Mouse (Mus musculus) kidney, adult 2 months (tissue): ENCODE measurements around the gene Stra6. TPM values are rescaled to one million over a fixed set of nuclear protein-coding genes. Genes with fewer than 3 reads are reported as not detected.
A peak's percentile ranks its signal among the peaks of the same experiment; 100 is the strongest.

Source experiments
- DNase-seq: peaks from one replicate; pipeline ENCODE4 v3.0.0; 2021
- H3K27ac ChIP-seq: fragments of 200-500 bp; 2 replicates; pipeline ENCODE4 v1.5.1; 2012; ENCODE audit warnings: low read depth, low read length, control low read depth, inconsistent platforms; ENCODE audit not compliant: insufficient read depth
- H3K27me3 ChIP-seq: fragments of 200-500 bp; replicated peaks from 2 replicates; pipeline ENCODE4 v1.6.1; 2012; ENCODE audit warnings: mild to moderate bottlenecking, moderate library complexity, low read length, inconsistent platforms; ENCODE audit not compliant: control insufficient read depth, insufficient read depth
- H3K36me3 ChIP-seq: fragments of 200-500 bp; 2 replicates; pipeline ENCODE4 v1.6.1; 2012; ENCODE audit warnings: mild to moderate bottlenecking, moderate library complexity, low read length, inconsistent platforms; ENCODE audit not compliant: control insufficient read depth, insufficient read depth
- H3K4me1 ChIP-seq: fragments of 200-500 bp; 2 replicates; pipeline ENCODE4 v1.6.1; 2011; ENCODE audit warnings: low read length; ENCODE audit not compliant: control insufficient read depth, insufficient read depth
- H3K4me3 ChIP-seq: fragments of 200-500 bp; 2 replicates; pipeline ENCODE4 v1.5.1; 2011; ENCODE audit warnings: mild to moderate bottlenecking, low read depth, low read length, control low read depth; ENCODE audit not compliant: insufficient read depth
- CTCF ChIP-seq: fragments of 200-500 bp; conservative IDR thresholded peaks from 2 replicates; pipeline ENCODE4 v1.5.1; 2011; ENCODE audit warnings: low read depth, mild to moderate bottlenecking, control low read depth, low read length, moderate library complexity, mixed read lengths; ENCODE audit not compliant: insufficient read depth, insufficient read length
- POLR2A ChIP-seq: fragments of 200-500 bp; IDR thresholded peaks from one replicate; pipeline ENCODE4 v1.6.1; 2011; ENCODE audit warnings: low read depth, low read length, control low read depth
- WGBS: fragments of 180-500 bp; shearing (Covaris S2); methylation state at CpG from one replicate; pipeline ENCODE4 v1.1.7; 2018; 5-methylcytosine and 5-hydroxymethylcytosine counted together
- polyA plus RNA-seq: library from polyadenylated mRNA; depleted of rRNA; stranded (reverse); fragments of >200 nt; gene quantifications from 2 replicates; pipeline ENCODE4 v1.2.3, GENCODE M21; 2012

Stra6 gene
- polyA plus RNA-seq, 1 experiment: 15.4 TPM

- TF ChIP-seq POLR2A (no peak), CTCF (no peak)
- Histone ChIP-seq H3K27ac (no peak overlapping the region), H3K4me3 (no peak overlapping the region), H3K4me1 (no peaks in the 10 kb centered on the region), H3K27me3 (peaks cover 2% of the 10 kb centered on the region; the same call in 1 of the 2 replicates), H3K36me3 (no peaks in the 10 kb centered on the region)
- WGBS: 15% methylated on average over 23 of the region's 23 CpGs
- DNase-seq: peak; percentile 29
Measured at GRCm38 (mm10) chr9:58060677-58061667, 2.6 kb upstream of the Stra6 start.

DNA sequence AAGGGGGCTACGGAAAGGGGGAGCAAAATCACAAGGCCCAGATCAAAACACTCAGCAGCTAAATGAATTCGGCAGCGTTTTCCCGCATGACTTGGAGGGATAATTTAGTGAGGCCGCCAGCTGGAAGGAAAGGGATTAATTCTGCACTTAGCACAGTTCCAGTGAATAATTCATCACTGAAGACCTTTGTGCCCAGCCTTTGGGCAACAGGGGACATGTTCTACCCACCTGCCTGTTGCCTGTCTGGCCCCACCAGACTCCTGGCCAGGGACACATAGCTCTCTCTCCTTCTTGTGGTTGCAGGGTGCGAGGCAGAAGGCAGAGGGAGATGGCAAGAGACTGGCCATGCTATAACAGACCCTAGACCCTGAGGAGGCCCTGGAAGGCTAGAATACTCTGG lies 1.9 kb downstream of the Stra6 start:
- Histone ChIP-seq H3K27me3 (peaks cover 2% of the 10 kb centered on the region; the same call in 1 of the 2 replicates), H3K4me3 (no peak overlapping the region), H3K36me3 (no peaks in the 10 kb centered on the region), H3K27ac (no peak overlapping the region), H3K4me1 (no peaks in the 10 kb centered on the region)
- TF ChIP-seq CTCF (no peak), POLR2A (no peak)
- WGBS: 35% methylated on average over 6 of the region's 6 CpGs
- peak; percentile 23 for DNase-seq

DNA sequence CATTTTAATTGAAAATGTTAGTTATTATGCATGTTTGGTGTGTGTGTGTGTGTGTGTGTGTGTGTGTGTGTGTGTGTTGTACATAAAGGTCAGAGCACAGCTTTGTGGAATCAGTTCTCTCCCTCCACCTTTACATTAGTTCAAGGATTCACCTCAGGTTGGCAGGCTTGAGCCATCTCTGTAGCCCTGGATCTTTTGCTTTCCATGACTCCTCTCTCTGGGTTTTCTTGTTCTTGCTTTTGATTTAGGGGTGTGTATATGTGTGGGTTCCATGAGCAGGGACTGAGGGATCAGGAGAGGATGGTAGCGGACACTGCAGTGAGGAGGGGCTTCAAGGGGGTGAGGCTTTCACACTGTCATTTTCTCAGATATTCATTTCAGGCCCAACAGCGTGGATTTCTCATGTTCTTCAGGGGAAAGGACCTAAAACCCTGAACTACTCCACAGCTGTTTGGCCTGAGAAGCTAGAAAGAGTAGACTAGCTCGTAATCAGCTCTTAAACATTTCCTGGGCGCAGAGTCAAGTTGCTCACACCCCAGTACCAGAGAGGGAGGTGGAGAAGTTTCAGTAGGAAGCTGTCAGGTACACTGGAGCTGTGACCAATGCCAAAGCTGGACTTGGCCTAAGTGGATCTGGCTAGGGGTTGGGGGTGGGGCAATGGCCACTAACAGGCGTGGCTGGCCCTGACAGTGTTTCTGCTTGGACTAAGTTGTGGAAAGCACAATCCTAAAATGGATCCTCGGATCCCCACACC lies 2.6 kb downstream of the Stra6 start:
- Histone ChIP-seq H3K4me1 (no peaks in the 10 kb centered on the region), H3K27me3 (no peaks in the 10 kb centered on the region), H3K4me3 (no peak overlapping the region), H3K27ac (no peak overlapping the region), H3K36me3 (no peaks in the 10 kb centered on the region)
- no peak for TF ChIP-seq POLR2A
- no peak for TF ChIP-seq CTCF
- DNase-seq: no peak
- WGBS: 78% methylated on average over 6 of the region's 6 CpGs

DNA sequence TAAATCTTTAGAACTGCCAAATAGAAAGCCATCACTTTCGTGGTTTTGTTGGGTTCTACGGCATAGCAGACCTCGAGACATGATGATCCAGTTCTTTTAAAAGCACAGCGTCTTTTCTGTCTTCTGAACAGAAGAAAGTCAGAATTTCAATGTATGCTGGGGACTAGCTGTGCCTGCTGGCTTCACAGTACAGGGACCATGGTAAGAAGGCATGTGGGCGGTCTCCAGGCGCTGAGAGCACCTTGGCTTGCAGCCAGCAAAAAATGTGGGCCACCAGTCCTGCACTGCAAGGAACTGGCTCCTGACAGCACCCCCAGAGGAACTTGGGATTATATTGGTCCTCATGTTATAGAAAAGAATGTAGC lies 3.1 kb downstream of the Stra6 start:
- 73% methylated on average over 6 of the region's 6 CpGs for WGBS
- DNase-seq: no peak
- no peak overlapping the region for H3K27ac ChIP-seq
- no peaks in the 10 kb centered on the region for H3K4me1 ChIP-seq
- H3K27me3 ChIP-seq: no peaks in the 10 kb centered on the region
- no peaks in the 10 kb centered on the region for H3K36me3 ChIP-seq
- TF ChIP-seq POLR2A (no peak), CTCF (no peak)
- no peak overlapping the region for H3K4me3 ChIP-seq

DNA sequence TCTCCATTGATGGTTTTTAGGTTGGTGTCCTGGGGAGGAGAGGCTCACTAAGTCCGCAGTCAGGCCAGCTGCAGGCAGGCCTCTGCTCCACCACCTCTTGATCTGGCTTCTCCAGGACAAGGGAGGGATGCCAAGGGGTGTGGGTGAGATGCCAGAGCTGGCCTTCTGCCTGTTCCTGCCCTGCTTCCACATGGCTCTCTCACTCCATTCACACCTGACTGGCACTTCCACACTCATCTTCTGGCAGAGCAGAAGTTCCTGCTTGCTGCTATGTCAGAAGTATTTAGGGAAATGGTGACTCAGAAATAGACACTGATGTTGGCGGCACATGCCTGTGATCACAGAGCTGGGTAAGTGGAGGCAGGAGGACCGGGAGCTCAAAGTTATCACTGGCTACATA lies 4.0 kb downstream of the Stra6 start:
- Histone ChIP-seq H3K27ac (no peak overlapping the region), H3K27me3 (no peaks in the 10 kb centered on the region), H3K36me3 (no peaks in the 10 kb centered on the region), H3K4me3 (no peak overlapping the region), H3K4me1 (no peaks in the 10 kb centered on the region)
- 86% methylated on average over 3 of the region's 3 CpGs for WGBS
- no peak for DNase-seq
- no peak for TF ChIP-seq CTCF
- no peak for TF ChIP-seq POLR2A

- H3K36me3 ChIP-seq: no peaks in the 10 kb centered on the region
- no peaks in the 10 kb centered on the region for H3K4me1 ChIP-seq
- WGBS: 41% methylated on average over 3 of the region's 3 CpGs
- no peaks in the 10 kb centered on the region for H3K27me3 ChIP-seq
- no peak overlapping the region for H3K27ac ChIP-seq
- H3K4me3 ChIP-seq: no peak overlapping the region
- DNase-seq: no peak
- no peak for TF ChIP-seq POLR2A
- TF ChIP-seq CTCF: no peak
Measured at GRCm38 (mm10) chr9:58074561-58074960, 11.0 kb downstream of the Stra6 start.

GRCm38 (mm10) chr9:58084586-58084985 lies 21.0 kb downstream of the Stra6 start:
- no peaks in the 10 kb centered on the region for H3K36me3 ChIP-seq
- TF ChIP-seq POLR2A (no peak), CTCF (no peak)

More at GRCm38 (mm10) chr9:58084586-58084985, 21.0 kb downstream of the Stra6 start:
- Histone ChIP-seq H3K4me3 (no peak overlapping the region), H3K4me1 (no peaks in the 10 kb centered on the region), H3K27me3 (no peaks in the 10 kb centered on the region; the same call in 1 of the 2 replicates), H3K27ac (no peak overlapping the region)
- no peak for DNase-seq
- 20% methylated on average over 8 of the region's 8 CpGs for WGBS
